Mouse (Mus musculus): ENCODE results near the gene Hrct1. TPM values are rescaled to one million over a fixed set of nuclear protein-coding genes. Genes with fewer than 3 reads are reported as not detected.

Gene Hrct1
- polyA plus RNA-seq, 1 experiment from 2014 or later, result 1.6 TPM

Other genes with a start within 250 kb of the Hrct1 start
- gene Sit1, start 243.5 kb upstream of the Hrct1 start, polyA plus RNA-seq (2015; fragmentation: Nextera tagmentation; extraction: Ambion mirVana), result not detected in 2 replicates
- 106 and 113 TPM in 2 replicates for gene Ccdc107, start 234.3 kb upstream of the Hrct1 start, polyA plus RNA-seq (2015; fragmentation: Nextera tagmentation; extraction: Ambion mirVana)
- 45.0 and 46.1 TPM in 2 replicates for gene Arhgef39, start 227.5 kb upstream of the Hrct1 start, polyA plus RNA-seq (2015; fragmentation: Nextera tagmentation; extraction: Ambion mirVana)
- gene Car9, start 220.2 kb upstream of the Hrct1 start, polyA plus RNA-seq (2015; fragmentation: Nextera tagmentation; extraction: Ambion mirVana), result 22.3 and 22.9 TPM in 2 replicates
- 1,306 and 1,388 TPM in 2 replicates for gene Tpm2, start 203.4 kb upstream of the Hrct1 start, polyA plus RNA-seq (2015; fragmentation: Nextera tagmentation; extraction: Ambion mirVana)
- 71.4 and 84.7 TPM in 2 replicates for gene Creb3, start 164.9 kb upstream of the Hrct1 start, polyA plus RNA-seq (2015; fragmentation: Nextera tagmentation; extraction: Ambion mirVana)
- gene Tln1, start 164.5 kb upstream of the Hrct1 start, polyA plus RNA-seq (2015; fragmentation: Nextera tagmentation; extraction: Ambion mirVana), result 62.6 and 64.8 TPM in 2 replicates
- gene Rgp1, start 148.5 kb upstream of the Hrct1 start, polyA plus RNA-seq (2015; fragmentation: Nextera tagmentation; extraction: Ambion mirVana), result 25.9 and 37.2 TPM in 2 replicates
- gene Gba2, start 148.3 kb upstream of the Hrct1 start, polyA plus RNA-seq (2015; fragmentation: Nextera tagmentation; extraction: Ambion mirVana), result 14.2 and 15.6 TPM in 2 replicates
- 0.48 and 0.95 TPM in 2 replicates for gene Msmp, start 142.7 kb upstream of the Hrct1 start, polyA plus RNA-seq (2015; fragmentation: Nextera tagmentation; extraction: Ambion mirVana)
- gene Npr2, start 95.3 kb upstream of the Hrct1 start, polyA plus RNA-seq (2015; fragmentation: Nextera tagmentation; extraction: Ambion mirVana), result 8.9 and 9.6 TPM in 2 replicates
- 1.3 TPM in 2 replicates for gene Spag8, start 73.6 kb upstream of the Hrct1 start, polyA plus RNA-seq (2015; fragmentation: Nextera tagmentation; extraction: Ambion mirVana)
- gene Hint2, start 70.7 kb upstream of the Hrct1 start, polyA plus RNA-seq (2015; fragmentation: Nextera tagmentation; extraction: Ambion mirVana), result 97.0 and 101 TPM in 2 replicates
- gene Tmem8b, start 58.2 kb upstream of the Hrct1 start, polyA plus RNA-seq (2015; fragmentation: Nextera tagmentation; extraction: Ambion mirVana), result 3.0 and 3.5 TPM in 2 replicates
- 2.6 and 3.2 TPM in 2 replicates for gene Fam221b, start 58.0 kb upstream of the Hrct1 start, polyA plus RNA-seq (2015; fragmentation: Nextera tagmentation; extraction: Ambion mirVana)
- not detected in 2 replicates for gene Olfr70, start 26.4 kb upstream of the Hrct1 start, polyA plus RNA-seq (2015; fragmentation: Nextera tagmentation; extraction: Ambion mirVana)
- not detected in 2 replicates for gene Olfr71, start 16.9 kb upstream of the Hrct1 start, polyA plus RNA-seq (2015; fragmentation: Nextera tagmentation; extraction: Ambion mirVana)
- 0.05 and 0.06 TPM in 2 replicates for gene Spaar, start 2.8 kb downstream of the Hrct1 start, polyA plus RNA-seq (2015; fragmentation: Nextera tagmentation; extraction: Ambion mirVana)
- gene Olfr159, start 43.8 kb downstream of the Hrct1 start, polyA plus RNA-seq (2015; fragmentation: Nextera tagmentation; extraction: Ambion mirVana), result not detected in 2 replicates
- gene Olfr156, start 96.7 kb downstream of the Hrct1 start, polyA plus RNA-seq (2015; fragmentation: Nextera tagmentation; extraction: Ambion mirVana), result not detected in 2 replicates
- not detected in 2 replicates for gene Olfr157, start 113.0 kb downstream of the Hrct1 start, polyA plus RNA-seq (2015; fragmentation: Nextera tagmentation; extraction: Ambion mirVana)
- not detected in 2 replicates for gene Olfr155, start 124.4 kb downstream of the Hrct1 start, polyA plus RNA-seq (2015; fragmentation: Nextera tagmentation; extraction: Ambion mirVana)
- gene Reck, start 148.3 kb downstream of the Hrct1 start, polyA plus RNA-seq (2015; fragmentation: Nextera tagmentation; extraction: Ambion mirVana), result 23.8 and 25.4 TPM in 2 replicates
- 105 and 120 TPM in 2 replicates for gene Glipr2, start 230.2 kb downstream of the Hrct1 start, polyA plus RNA-seq (2015; fragmentation: Nextera tagmentation; extraction: Ambion mirVana)

All from stomach, embryonic 16.5 days (tissue).